Mouse (Mus musculus): ENCODE measurements around the gene Mbnl1.

Mbnl1 gene

GRCm38 (mm10) chr3:60515430-60515829, 42.8 kb downstream of the Mbnl1 start:
- DNase-seq (ENCODE audit: inconsistent age in 2 of 2, low spot score in 1 of 2) = peak; percentile 77 to 89

- peak; percentile 75 to 92 for DNase-seq (ENCODE audit: inconsistent age in 2 of 2, low spot score in 1 of 2)
Observed at GRCm38 (mm10) chr3:60516054-60516674, 43.5 kb downstream of the Mbnl1 start.

DNA sequence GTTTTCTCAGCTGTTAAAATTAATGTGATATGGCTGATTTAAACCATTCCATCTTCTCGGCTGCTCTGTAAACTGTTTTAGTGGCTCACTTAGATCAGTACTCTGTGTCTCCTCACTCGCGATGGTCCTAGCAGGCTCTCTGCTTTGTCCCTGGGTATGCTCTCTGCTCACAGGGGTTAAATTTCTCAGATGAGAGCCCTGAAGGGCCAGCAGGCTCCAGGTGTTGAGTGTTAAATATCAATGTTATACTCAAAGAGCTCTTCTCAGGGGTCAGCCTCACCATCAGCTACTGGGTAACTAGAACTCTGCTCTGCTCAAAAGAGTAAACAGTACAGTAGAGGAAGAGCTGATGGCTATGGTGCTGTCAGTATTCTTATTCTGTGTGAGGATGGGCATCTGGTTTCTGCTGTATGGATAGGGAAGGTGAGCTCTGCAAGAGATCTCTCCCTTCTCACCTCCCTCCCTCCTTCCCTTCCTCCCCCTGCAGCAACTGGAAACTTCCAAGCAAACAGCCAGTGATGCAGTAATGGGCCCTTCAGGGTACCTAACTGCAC, 44.7 kb downstream of the Mbnl1 start:
- DNase-seq (ENCODE audit: inconsistent age in 2 of 2, low spot score in 1 of 2) = peak; percentile 23 to 73

GRCm38 (mm10) chr3:60519337-60519736, 46.7 kb downstream of the Mbnl1 start:
- DNase-seq (ENCODE audit: inconsistent age in 2 of 2, low spot score in 1 of 2) = peak in 1 of 2 experiments; percentile 40

GRCm38 (mm10) chr3:60524127-60524526, 51.5 kb downstream of the Mbnl1 start:
- DNase-seq (ENCODE audit: inconsistent age in 2 of 2, low spot score in 1 of 2) = peak in 1 of 2 experiments; percentile 53

- DNase-seq (ENCODE audit: inconsistent age in 2 of 2, low spot score in 1 of 2) = peak in 1 of 2 experiments; percentile 72
Observed at GRCm38 (mm10) chr3:60531286-60531685, 58.7 kb downstream of the Mbnl1 start.

GRCm38 (mm10) chr3:60531826-60532225, 59.2 kb downstream of the Mbnl1 start:
- DNase-seq (ENCODE audit: inconsistent age in 2 of 2, low spot score in 1 of 2) = peak in 1 of 2 experiments; percentile 59

DNA sequence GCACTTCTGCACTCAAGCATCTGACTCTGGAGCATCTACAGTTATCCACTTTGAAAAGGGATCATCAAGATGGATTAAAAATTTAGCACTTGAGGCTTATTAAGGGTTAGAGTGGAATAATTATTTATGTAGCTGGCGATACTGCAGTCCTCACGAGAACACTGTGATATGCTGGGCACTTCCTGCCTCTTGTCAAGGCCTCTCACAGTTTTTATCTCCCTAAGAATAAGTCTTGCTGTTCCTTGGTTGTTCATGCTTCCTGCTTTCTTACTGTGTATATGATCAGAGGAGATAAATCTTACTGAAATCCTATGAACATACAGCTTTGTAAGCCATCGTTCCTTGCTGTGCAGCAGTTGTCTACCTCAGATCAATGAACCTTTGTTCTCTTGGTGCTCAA, 62.6 kb downstream of the Mbnl1 start:
- peak in 1 of 2 experiments; percentile 54 for DNase-seq (ENCODE audit: inconsistent age in 2 of 2, low spot score in 1 of 2)

- peak in 1 of 2 experiments; percentile 60 for DNase-seq (ENCODE audit: inconsistent age in 2 of 2, low spot score in 1 of 2)
Observed at GRCm38 (mm10) chr3:60537063-60537462, 64.4 kb downstream of the Mbnl1 start.

GRCm38 (mm10) chr3:60538214-60538971, 65.8 kb downstream of the Mbnl1 start:
- no peak for DNase-seq (ENCODE audit: inconsistent age in 2 of 2, low spot score in 1 of 2)

- peak in 1 of 2 experiments; percentile 71 for DNase-seq (ENCODE audit: inconsistent age in 2 of 2, low spot score in 1 of 2)
Observed at GRCm38 (mm10) chr3:60541121-60541520, 68.5 kb downstream of the Mbnl1 start.

DNA sequence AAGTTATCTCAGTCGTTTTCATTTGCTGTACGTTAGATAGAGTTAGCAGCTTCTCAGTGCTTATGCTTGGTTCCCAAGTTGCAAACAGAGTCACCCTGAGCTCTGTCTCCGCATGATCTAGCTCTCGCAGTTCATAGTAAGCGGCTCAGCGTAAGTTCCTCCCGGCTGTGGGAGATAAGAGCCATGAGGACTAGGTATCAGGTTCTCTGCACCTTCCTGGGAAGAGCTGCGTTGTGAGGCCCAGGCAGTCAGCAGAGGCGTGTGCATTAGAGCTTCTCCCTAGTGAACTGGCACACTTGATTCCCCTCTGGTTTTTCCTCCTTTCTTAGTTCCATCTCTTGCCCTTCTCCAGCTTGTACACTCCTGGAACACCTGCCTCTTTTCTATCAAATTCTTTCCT, 73.6 kb downstream of the Mbnl1 start:
- DNase-seq (ENCODE audit: inconsistent age in 2 of 2, low spot score in 1 of 2) = peak; percentile 20 to 72

DNA sequence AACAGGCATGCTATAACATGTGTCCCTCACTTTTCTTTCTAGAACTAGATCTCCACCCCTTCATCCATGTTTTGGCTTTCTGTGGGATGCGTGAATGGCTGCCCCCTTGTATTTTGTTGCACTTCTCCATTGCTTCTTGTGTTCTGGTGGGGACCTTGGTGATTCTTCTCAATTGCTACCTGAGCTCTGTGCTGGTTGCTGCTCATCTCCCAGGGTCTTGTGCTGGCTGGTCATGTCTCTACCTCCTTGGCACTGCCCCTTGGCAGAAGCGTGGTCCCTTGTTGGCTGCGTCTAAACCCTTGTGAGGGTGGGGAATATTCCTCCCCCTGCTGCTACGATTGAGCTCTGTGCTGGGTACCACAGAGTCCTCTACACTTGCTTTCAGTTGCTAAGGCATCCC, 74.3 kb downstream of the Mbnl1 start:
- DNase-seq (ENCODE audit: inconsistent age in 2 of 2, low spot score in 1 of 2) = peak; percentile 16 to 49

DNA sequence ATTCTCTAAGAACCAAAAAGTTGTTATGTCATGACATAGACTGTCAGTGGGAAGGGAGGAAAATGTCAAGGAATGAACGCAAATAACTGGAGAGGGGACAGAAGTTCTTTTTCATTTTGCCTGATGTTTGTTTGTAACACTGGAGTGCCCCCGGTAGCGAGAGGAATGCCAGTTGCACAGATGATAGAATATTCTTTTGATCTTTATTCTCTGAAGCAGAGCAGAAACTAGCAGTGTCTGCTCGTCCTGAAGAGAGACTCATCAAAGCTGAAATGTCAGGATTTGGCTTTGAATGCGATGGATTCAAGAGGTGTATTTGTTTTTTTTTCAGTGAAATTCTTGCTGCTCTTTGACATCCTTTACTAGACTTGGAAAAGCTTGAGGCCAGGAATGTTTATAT, 77.9 kb downstream of the Mbnl1 start:
- DNase-seq (ENCODE audit: inconsistent age in 2 of 2, low spot score in 1 of 2) = peak in 1 of 2 experiments; percentile 27

GRCm38 (mm10) chr3:60551650-60552049, 79.0 kb downstream of the Mbnl1 start:
- no peak for DNase-seq (ENCODE audit: inconsistent age in 2 of 2, low spot score in 1 of 2)

GRCm38 (mm10) chr3:60553011-60553410, 80.4 kb downstream of the Mbnl1 start:
- peak; percentile 69 to 88 for DNase-seq (ENCODE audit: inconsistent age in 2 of 2, low spot score in 1 of 2)

DNA sequence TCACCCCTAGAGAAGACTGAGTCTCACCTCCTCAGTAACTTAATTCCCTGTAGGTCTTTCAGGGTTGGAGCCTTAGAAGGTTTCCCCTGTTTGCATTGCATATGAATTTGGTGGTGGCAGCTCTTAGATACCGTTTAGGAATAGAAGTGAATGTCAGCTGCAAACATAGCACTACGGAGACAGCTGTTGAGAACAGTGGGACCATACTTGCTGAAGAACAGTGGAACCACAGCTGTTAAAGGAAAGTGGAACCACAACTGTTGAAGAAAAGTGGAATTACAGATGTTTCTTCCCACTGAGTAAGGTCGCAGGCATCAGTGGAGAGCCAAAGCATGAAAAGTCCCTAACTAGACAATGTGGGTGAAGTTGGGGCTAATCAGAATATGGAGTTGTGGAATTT, 84.0 kb downstream of the Mbnl1 start:
- DNase-seq (ENCODE audit: inconsistent age in 2 of 2, low spot score in 1 of 2) = no peak

DNA sequence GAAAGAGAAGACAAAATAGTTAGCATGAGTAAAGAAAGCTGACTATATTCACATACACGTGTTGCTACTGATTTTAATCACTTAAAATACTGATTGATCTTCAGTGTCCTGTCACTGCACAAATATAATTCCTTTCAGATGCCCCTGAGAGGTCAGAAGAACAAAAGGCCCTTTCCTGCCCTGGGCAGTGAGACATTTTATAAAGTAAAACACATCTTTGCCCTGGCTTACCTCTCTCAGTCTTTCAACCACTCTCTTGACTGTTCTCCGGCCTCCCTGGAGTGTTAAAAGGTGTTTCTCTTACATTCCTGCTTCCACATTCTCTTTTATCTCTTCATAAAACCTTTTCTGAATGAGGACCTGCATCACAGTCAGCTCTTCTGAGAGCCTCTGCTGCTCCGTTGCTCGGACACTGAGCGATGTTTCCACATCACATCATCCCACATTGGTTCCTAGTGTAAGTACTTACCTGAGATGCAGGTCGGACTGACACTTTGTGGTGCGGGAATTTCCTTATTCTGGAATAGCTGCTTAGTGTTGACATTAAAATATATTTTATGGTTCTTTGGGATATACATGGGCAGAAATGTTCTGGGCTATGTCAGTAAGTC, 85.7 kb downstream of the Mbnl1 start:
- peak in 1 of 2 experiments; percentile 34 for DNase-seq (ENCODE audit: inconsistent age in 2 of 2, low spot score in 1 of 2)

GRCm38 (mm10) chr3:60559762-60560161, 87.1 kb downstream of the Mbnl1 start:
- DNase-seq (ENCODE audit: inconsistent age in 2 of 2, low spot score in 1 of 2) = peak in 1 of 2 experiments; percentile 39

GRCm38 (mm10) chr3:60563529-60564243, 91.1 kb downstream of the Mbnl1 start:
- peak in 1 of 2 experiments; percentile 79 for DNase-seq (ENCODE audit: inconsistent age in 2 of 2, low spot score in 1 of 2)

DNA sequence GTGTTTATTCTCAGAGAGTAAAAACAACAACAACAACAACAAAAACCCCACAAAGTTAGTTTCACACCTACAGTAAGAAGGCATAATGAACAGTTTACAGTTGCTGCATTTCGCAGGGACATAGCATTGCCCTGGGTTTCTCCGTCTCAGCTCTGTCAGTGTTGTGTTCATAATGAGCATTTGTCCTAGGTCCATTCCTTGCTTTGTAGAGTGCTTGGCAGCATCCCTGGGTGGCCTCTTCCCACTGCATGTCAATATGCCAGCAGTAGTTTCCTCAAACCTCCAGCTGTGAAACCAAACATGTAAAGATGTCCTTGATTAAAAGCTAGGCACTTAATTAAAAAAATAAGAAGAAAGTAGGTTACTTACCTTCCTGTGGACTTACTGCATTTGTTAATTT, 91.6 kb downstream of the Mbnl1 start:
- no peak for DNase-seq (ENCODE audit: inconsistent age in 2 of 2, low spot score in 1 of 2)
